Mouse (Mus musculus) lung, embryonic 15.5 days (tissue): Measurements from ENCODE around the gene Stxbp3. TPM values are rescaled to one million over a fixed set of nuclear protein-coding genes. Genes with fewer than 3 reads are reported as not detected.

ENCODE experiments used
- ATAC-seq: fragments of 200-750 bp; cut with Nextera tagmentation; 2 replicates; pipeline ENCODE4 v1.8.0; 2017; ENCODE audit warnings: moderate number of reproducible peaks, borderline replicate concordance; ENCODE audit not compliant: low FRiP score, low TSS enrichment; ENCODE audit errors: extremely low read depth
- H3K27ac ChIP-seq: fragments of 300-500 bp; sonication (generic); 2 replicates; pipeline ENCODE4 v1.5.1; 2015; ENCODE audit warnings: moderate library complexity, mild to moderate bottlenecking, inconsistent platforms
- H3K27me3 ChIP-seq: fragments of 300-500 bp; sonication (generic); 2 replicates; pipeline ENCODE4 v1.6.1; 2015; ENCODE audit warnings: inconsistent platforms
- H3K36me3 ChIP-seq: fragments of 300-500 bp; sonication (generic); 2 replicates; pipeline ENCODE4 v1.6.1; 2015; ENCODE audit warnings: inconsistent platforms
- H3K4me1 ChIP-seq: fragments of 300-500 bp; sonication (generic); 2 replicates; pipeline ENCODE4 v1.6.1; 2015; ENCODE audit warnings: inconsistent platforms
- H3K4me2 ChIP-seq: fragments of 300-500 bp; sonication (generic); 2 replicates; pipeline ENCODE4 v1.6.1; 2015; ENCODE audit warnings: inconsistent platforms, mild to moderate bottlenecking, moderate library complexity
- H3K4me3 ChIP-seq: fragments of 300-500 bp; sonication (generic); 2 replicates; pipeline ENCODE4 v1.5.1; 2015; ENCODE audit warnings: mild to moderate bottlenecking, inconsistent platforms
- H3K9ac ChIP-seq: fragments of 300-500 bp; sonication (generic); 2 replicates; pipeline ENCODE4 v1.6.1; 2015; ENCODE audit warnings: inconsistent platforms
- H3K9me3 ChIP-seq: fragments of 300-500 bp; sonication (generic); 2 replicates; pipeline ENCODE4 v1.6.1; 2016; ENCODE audit warnings: inconsistent platforms
- WGBS: fragments of 180-500 bp; shearing (Covaris S2); methylation state at CpG from one replicate; pipeline ENCODE4 v1.1.7; 2015; 5-methylcytosine and 5-hydroxymethylcytosine counted together
- polyA plus RNA-seq: library from polyadenylated mRNA; unstranded; fragments of >200 nt; fragmentation: Nextera tagmentation; extraction: Ambion mirVana; gene quantifications from 2 replicates; pipeline ENCODE4 v1.2.1, GENCODE M21; 2015

Stxbp3 gene
- polyA plus RNA-seq, 1 experiment from 2014 or later, result 43.1 TPM

GRCm38 (mm10) chr3:108759566-108760420 is 80.5 kb downstream of the Stxbp3 start:
- Histone ChIP-seq H3K9ac (no peak overlapping the region), H3K4me1 (peaks cover 45% of the 10 kb centered on the region), H3K27ac (0 out of 2 replicates have a peak overlapping the region, but pooled peaks have one; percentile 13), H3K4me2 (no peak overlapping the region), H3K4me3 (no peak overlapping the region), H3K9me3 (no peaks in the 10 kb centered on the region), H3K27me3 (peaks cover 20% of the 10 kb centered on the region), H3K36me3 (no peaks in the 10 kb centered on the region)
- WGBS, result 50% methylated on average over 11 of the region's 11 CpGs
- 0 out of 2 replicates have a peak, but pooled peaks have one; percentile 39 for ATAC-seq

- Histone ChIP-seq H3K36me3 (no peaks in the 10 kb centered on the region), H3K4me1 (peaks cover 23% of the 10 kb centered on the region), H3K9me3 (no peaks in the 10 kb centered on the region), H3K4me2 (no peak overlapping the region), H3K27me3 (peaks cover 20% of the 10 kb centered on the region), H3K27ac (no peak overlapping the region), H3K9ac (no peak overlapping the region), H3K4me3 (no peak overlapping the region)
- no peak for ATAC-seq
- 79% methylated on average over 9 of the region's 9 CpGs for WGBS
Observed at GRCm38 (mm10) chr3:108757570-108757969, 82.8 kb downstream of the Stxbp3 start.

GRCm38 (mm10) chr3:108756131-108756530 is 84.2 kb downstream of the Stxbp3 start:
- no peak overlapping the region for H3K9ac ChIP-seq
- H3K4me3 ChIP-seq, result no peak overlapping the region
- H3K36me3 ChIP-seq, result no peaks in the 10 kb centered on the region
- 71% methylated on average over 1 of the region's 1 CpGs for WGBS
- no peak for ATAC-seq
- H3K27ac ChIP-seq, result no peak overlapping the region
- no peak overlapping the region for H3K4me2 ChIP-seq
- peaks cover 18% of the 10 kb centered on the region; the same call in 1 of the 2 replicates for H3K4me1 ChIP-seq
- no peaks in the 10 kb centered on the region for H3K9me3 ChIP-seq
- peaks cover 17% of the 10 kb centered on the region for H3K27me3 ChIP-seq

- no peak overlapping the region for H3K9ac ChIP-seq
Observed at GRCm38 (mm10) chr3:108755542-108755941, 84.8 kb downstream of the Stxbp3 start.

GRCm38 (mm10) chr3:108754541-108754940 is 85.8 kb downstream of the Stxbp3 start:
- Histone ChIP-seq H3K4me2 (no peak overlapping the region), H3K4me3 (no peak overlapping the region), H3K9ac (no peak overlapping the region), H3K4me1 (peaks cover 7% of the 10 kb centered on the region; the same call in 1 of the 2 replicates), H3K36me3 (no peaks in the 10 kb centered on the region), H3K27ac (no peak overlapping the region), H3K27me3 (peaks cover 17% of the 10 kb centered on the region), H3K9me3 (no peaks in the 10 kb centered on the region)
- no peak for ATAC-seq
- WGBS, result 75% methylated on average over 1 of the region's 1 CpGs

More at GRCm38 (mm10) chr3:108755542-108755941, 84.8 kb downstream of the Stxbp3 start:
- H3K4me3 ChIP-seq, result no peak overlapping the region
- WGBS, result 70% methylated on average over 2 of the region's 2 CpGs
- peaks cover 17% of the 10 kb centered on the region; the same call in 1 of the 2 replicates for H3K4me1 ChIP-seq
- no peaks in the 10 kb centered on the region for H3K9me3 ChIP-seq
- H3K4me2 ChIP-seq, result no peak overlapping the region
- no peaks in the 10 kb centered on the region for H3K36me3 ChIP-seq
- ATAC-seq, result no peak
- H3K27ac ChIP-seq, result no peak overlapping the region
- peaks cover 17% of the 10 kb centered on the region for H3K27me3 ChIP-seq

- H3K36me3 ChIP-seq, result no peaks in the 10 kb centered on the region
- no peak for ATAC-seq
- H3K9me3 ChIP-seq, result no peaks in the 10 kb centered on the region
- no peak overlapping the region for H3K4me3 ChIP-seq
- no peak overlapping the region for H3K9ac ChIP-seq
- H3K27me3 ChIP-seq, result peaks cover 5% of the 10 kb centered on the region; the same call in 1 of the 2 replicates
- H3K4me1 ChIP-seq, result no peaks in the 10 kb centered on the region; the same call in 1 of the 2 replicates
- 59% methylated on average over 6 of the region's 6 CpGs for WGBS
- no peak overlapping the region for H3K4me2 ChIP-seq
- H3K27ac ChIP-seq, result no peak overlapping the region
Observed at GRCm38 (mm10) chr3:108751691-108752090, 88.6 kb downstream of the Stxbp3 start.

GRCm38 (mm10) chr3:108751061-108751460 is 89.3 kb downstream of the Stxbp3 start:
- no peaks in the 10 kb centered on the region for H3K9me3 ChIP-seq
- H3K27ac ChIP-seq, result no peak overlapping the region
- no peaks in the 10 kb centered on the region for H3K36me3 ChIP-seq
- peak; percentile 52; the same call in 1 of the 2 replicates for ATAC-seq
- H3K9ac ChIP-seq, result no peak overlapping the region
- H3K4me1 ChIP-seq, result no peaks in the 10 kb centered on the region; the same call in 1 of the 2 replicates
- no peak overlapping the region for H3K4me3 ChIP-seq
- H3K27me3 ChIP-seq, result peaks cover 7% of the 10 kb centered on the region
- 30% methylated on average over 6 of the region's 6 CpGs for WGBS
- no peak overlapping the region for H3K4me2 ChIP-seq

- Histone ChIP-seq H3K27ac (no peak overlapping the region), H3K4me3 (no peak overlapping the region), H3K27me3 (peaks cover 5% of the 10 kb centered on the region; the same call in 1 of the 2 replicates), H3K9me3 (no peaks in the 10 kb centered on the region), H3K4me1 (no peaks in the 10 kb centered on the region), H3K9ac (no peak overlapping the region), H3K4me2 (no peak overlapping the region), H3K36me3 (no peaks in the 10 kb centered on the region)
- ATAC-seq, result no peak
- WGBS, result 84% methylated on average over 4 of the region's 4 CpGs
Observed at GRCm38 (mm10) chr3:108744060-108744459, 96.3 kb downstream of the Stxbp3 start.

Other genes starting within 250 kb of the Stxbp3 start
- 10.4 and 10.8 TPM in 2 replicates for gene Wdr47, start 249.2 kb downstream of the Stxbp3 start, polyA plus RNA-seq
- 87.4 and 90.2 TPM in 2 replicates for gene Clcc1, start 186.6 kb downstream of the Stxbp3 start, polyA plus RNA-seq
- gene Gpsm2, start 118.2 kb downstream of the Stxbp3 start, polyA plus RNA-seq, result 47.1 and 50.3 TPM in 2 replicates
- gene Aknad1, start 100.9 kb downstream of the Stxbp3 start, polyA plus RNA-seq, result 0.09 TPM in 1 of 2 replicates, not detected in the other
- gene Fndc7, start 49.5 kb upstream of the Stxbp3 start, polyA plus RNA-seq, result 0.23 and 0.42 TPM in 2 replicates
- gene Prpf38b, start 71.2 kb upstream of the Stxbp3 start, polyA plus RNA-seq, result 73.4 and 81.9 TPM in 2 replicates
- 0.32 and 0.42 TPM in 2 replicates for gene Henmt1, start 99.3 kb upstream of the Stxbp3 start, polyA plus RNA-seq
- gene Gm9857, start 99.9 kb upstream of the Stxbp3 start, polyA plus RNA-seq, result not detected in 2 replicates
- 11.2 and 11.6 TPM in 2 replicates for gene Fam102b, start 187.1 kb upstream of the Stxbp3 start, polyA plus RNA-seq
- not detected in 2 replicates for gene Slc25a54, start 239.9 kb upstream of the Stxbp3 start, polyA plus RNA-seq